Mouse (Mus musculus): ENCODE data around the gene Ptpn21.

The Ptpn21 gene

GRCm38 (mm10) chr12:98668132-98668814, 68.9 kb downstream of the Ptpn21 start:
- DNase-seq (ENCODE audit: inconsistent age in 2 of 2, low spot score in 1 of 2) = peak; percentile 88 to 93

GRCm38 (mm10) chr12:98662617-98663016, 74.6 kb downstream of the Ptpn21 start:
- no peak for DNase-seq (ENCODE audit: inconsistent age in 2 of 2, low spot score in 1 of 2)

GRCm38 (mm10) chr12:98656873-98657272, 80.3 kb downstream of the Ptpn21 start:
- no peak for DNase-seq (ENCODE audit: inconsistent age in 2 of 2, low spot score in 1 of 2)

GRCm38 (mm10) chr12:98644852-98645251, 92.4 kb downstream of the Ptpn21 start:
- no peak for DNase-seq (ENCODE audit: inconsistent age in 2 of 2, low spot score in 1 of 2)

GRCm38 (mm10) chr12:98628260-98628970, 108.8 kb downstream of the Ptpn21 start:
- no peak for DNase-seq (ENCODE audit: inconsistent age in 2 of 2, low spot score in 1 of 2)

- DNase-seq (ENCODE audit: inconsistent age in 2 of 2, low spot score in 1 of 2) = peak; percentile 88 to 96
Measured at GRCm38 (mm10) chr12:98627392-98628259, 109.6 kb downstream of the Ptpn21 start, which contains the start of gene Spata7. Spata7 (plus strand) TSS chr12:98628157.
